Mouse (Mus musculus) heart, embryonic 10.5 days (tissue): ENCODE measurements around the gene Spp1. TPM values are rescaled to one million over a fixed set of nuclear protein-coding genes. Genes with fewer than 3 reads are reported as not detected.

Experiments
- DNase-seq: peaks from one replicate; pipeline ENCODE4 v3.0.0-alpha.2; 2017; ENCODE audit warnings: low spot score
- H3K27ac ChIP-seq: fragments of 300-500 bp; sonication (generic); 2 replicates; pipeline ENCODE4 v1.5.1; 2016; ENCODE audit warnings: mild to moderate bottlenecking
- H3K27me3 ChIP-seq: fragments of 300-500 bp; sonication (generic); 2 replicates; pipeline ENCODE4 v1.6.1; 2016; ENCODE audit warnings: mild to moderate bottlenecking; ENCODE audit not compliant: poor library complexity, insufficient read depth, severe bottlenecking
- H3K36me3 ChIP-seq: fragments of 300-500 bp; sonication (generic); 2 replicates; pipeline ENCODE4 v1.6.1; 2016; ENCODE audit warnings: mild to moderate bottlenecking, moderate library complexity
- H3K4me1 ChIP-seq: fragments of 300-500 bp; sonication (generic); 2 replicates; pipeline ENCODE4 v1.6.1; 2016; ENCODE audit warnings: mild to moderate bottlenecking
- H3K4me3 ChIP-seq: fragments of 300-500 bp; sonication (generic); 2 replicates; pipeline ENCODE4 v1.5.1; 2016; ENCODE audit warnings: mild to moderate bottlenecking, moderate library complexity
- H3K9me3 ChIP-seq: fragments of 300-500 bp; sonication (generic); 2 replicates; pipeline ENCODE4 v1.6.1; 2016; ENCODE audit warnings: mild to moderate bottlenecking, moderate library complexity
- WGBS: fragments of 180-500 bp; shearing (Covaris S2); methylation state at CpG from one replicate; pipeline ENCODE4 v1.1.7; 2016; 5-methylcytosine and 5-hydroxymethylcytosine counted together
- polyA plus RNA-seq: library from polyadenylated mRNA; unstranded; fragments of >200 nt; fragmentation: Nextera tagmentation; extraction: Ambion mirVana; gene quantifications from 2 replicates; pipeline ENCODE4 v1.2.1, GENCODE M21; 2016

The Spp1 gene
- 2.1 and 2.2 TPM in 2 replicates for polyA plus RNA-seq

DNA sequence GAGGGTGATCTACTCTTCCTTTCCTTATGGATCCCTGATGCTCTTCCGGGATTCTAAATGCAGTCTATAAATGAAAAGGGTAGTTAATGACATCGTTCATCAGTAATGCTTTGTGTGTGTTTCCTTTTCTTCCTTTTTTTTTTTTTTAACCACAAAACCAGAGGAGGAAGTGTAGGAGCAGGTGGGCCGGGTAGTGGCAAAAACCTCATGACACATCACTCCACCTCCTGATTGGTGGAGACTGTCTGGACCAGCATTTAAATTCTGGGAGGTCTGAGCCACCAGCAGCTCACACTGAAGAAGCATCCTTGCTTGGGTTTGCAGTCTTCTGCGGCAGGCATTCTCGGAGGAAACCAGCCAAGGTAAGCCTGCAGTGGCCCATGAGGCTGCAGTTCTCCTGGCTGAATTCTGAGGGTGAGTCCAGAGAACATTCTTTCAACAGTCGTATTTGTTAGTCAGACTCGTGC lies at the start of gene Spp1:
Spp1 (plus strand) TSS at position 284 of the 467 bp plus-strand sequence.
- WGBS: 63% methylated on average over 7 of the region's 7 CpGs
- no peaks in the 10 kb centered on the region for H3K9me3 ChIP-seq
- no peak for DNase-seq
- no peaks in the 10 kb centered on the region for H3K36me3 ChIP-seq
- no peak within 1 kb of the TSS for H3K27ac ChIP-seq
- no peak within 1 kb of the TSS for H3K4me3 ChIP-seq
- H3K4me1 ChIP-seq: no peaks in the 10 kb centered on the region
- no peaks in the 10 kb centered on the region for H3K27me3 ChIP-seq

DNA sequence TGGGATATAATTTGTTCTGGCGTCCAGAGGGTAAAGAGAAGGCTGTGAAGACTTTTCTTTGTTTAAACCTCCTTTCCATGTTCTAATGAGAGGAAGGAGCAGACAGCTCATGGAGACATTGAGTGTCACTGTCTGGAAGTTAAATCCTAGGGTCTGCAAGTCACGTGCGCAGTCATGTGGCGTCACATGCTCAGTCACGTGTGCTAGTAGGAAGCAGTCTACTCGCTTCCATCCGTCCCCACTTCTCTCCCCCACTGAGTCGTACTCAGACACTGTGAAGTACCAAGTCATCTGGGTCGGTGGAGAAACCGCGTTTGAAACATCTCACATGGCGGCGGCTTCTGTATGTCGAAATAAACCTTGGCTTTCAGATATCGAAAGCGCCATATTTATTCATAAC lies 49.4 kb upstream of the Spp1 start:
- Histone ChIP-seq H3K27me3 (no peaks in the 10 kb centered on the region), H3K9me3 (no peaks in the 10 kb centered on the region), H3K4me3 (no peak overlapping the region), H3K27ac (no peak overlapping the region), H3K36me3 (no peaks in the 10 kb centered on the region), H3K4me1 (no peaks in the 10 kb centered on the region)
- no peak for DNase-seq
- 92% methylated on average over 16 of the region's 16 CpGs for WGBS

GRCm38 (mm10) chr5:104386908-104387307 lies 48.0 kb upstream of the Spp1 start:
- Histone ChIP-seq H3K9me3 (no peaks in the 10 kb centered on the region), H3K27me3 (no peaks in the 10 kb centered on the region), H3K4me3 (no peak overlapping the region), H3K4me1 (no peaks in the 10 kb centered on the region), H3K36me3 (no peaks in the 10 kb centered on the region), H3K27ac (no peak overlapping the region)
- 80% methylated on average over 5 of the region's 5 CpGs for WGBS
- no peak for DNase-seq

GRCm38 (mm10) chr5:104390962-104391361 lies 44.0 kb upstream of the Spp1 start:
- H3K27ac ChIP-seq: no peak overlapping the region
- no peak for DNase-seq
- no peak overlapping the region for H3K4me3 ChIP-seq
- H3K27me3 ChIP-seq: no peaks in the 10 kb centered on the region
- H3K36me3 ChIP-seq: no peaks in the 10 kb centered on the region
- H3K9me3 ChIP-seq: no peaks in the 10 kb centered on the region
- no peaks in the 10 kb centered on the region for H3K4me1 ChIP-seq
- 74% methylated on average over 2 of the region's 2 CpGs for WGBS

DNA sequence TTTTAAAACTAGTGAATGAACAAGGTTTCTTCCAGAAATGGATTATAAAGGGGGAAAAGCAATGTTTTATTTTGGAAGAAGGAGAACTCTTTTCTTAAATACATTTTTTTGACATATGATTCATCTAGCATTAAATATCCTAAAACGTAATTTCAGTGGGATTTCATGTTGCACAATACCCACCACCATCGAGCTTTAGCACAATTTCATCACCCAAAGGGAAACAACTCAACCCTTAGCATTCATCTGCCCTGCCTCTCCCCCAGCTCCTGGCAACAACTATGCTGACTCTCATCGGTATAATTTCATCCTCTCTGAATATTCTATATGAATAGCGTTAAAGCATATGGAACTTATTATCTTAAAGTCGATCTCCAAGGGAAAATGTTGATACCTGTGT lies 42.1 kb upstream of the Spp1 start:
- no peak overlapping the region for H3K4me3 ChIP-seq
- no peaks in the 10 kb centered on the region for H3K9me3 ChIP-seq
- no peak for DNase-seq
- H3K4me1 ChIP-seq: no peaks in the 10 kb centered on the region
- WGBS: 78% methylated on average over 5 of the region's 5 CpGs
- no peak overlapping the region for H3K27ac ChIP-seq
- no peaks in the 10 kb centered on the region for H3K36me3 ChIP-seq
- no peaks in the 10 kb centered on the region for H3K27me3 ChIP-seq

DNA sequence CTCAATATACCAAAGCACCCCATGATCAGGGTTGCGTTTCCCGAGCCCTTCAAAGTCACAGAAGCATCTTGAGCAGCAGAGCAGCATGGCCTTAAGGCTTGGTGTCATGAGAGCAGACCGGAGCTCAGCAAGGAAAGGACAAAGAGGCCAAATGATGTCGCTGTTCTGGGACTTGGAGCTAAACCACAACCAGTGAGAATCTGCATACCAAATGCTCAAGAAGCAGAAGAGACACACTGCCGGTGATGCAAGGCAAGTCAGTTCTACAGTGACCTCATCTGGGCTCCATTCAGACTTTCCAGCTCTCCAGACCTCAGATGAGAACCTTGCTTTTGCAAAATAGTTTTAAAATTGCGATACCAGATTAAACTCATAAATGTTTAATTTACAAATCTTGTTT lies 38.6 kb upstream of the Spp1 start:
- WGBS: 71% methylated on average over 6 of the region's 6 CpGs
- no peak overlapping the region for H3K4me3 ChIP-seq
- H3K9me3 ChIP-seq: no peaks in the 10 kb centered on the region
- H3K27ac ChIP-seq: no peak overlapping the region
- no peaks in the 10 kb centered on the region for H3K4me1 ChIP-seq
- H3K27me3 ChIP-seq: no peaks in the 10 kb centered on the region
- no peak for DNase-seq
- no peaks in the 10 kb centered on the region for H3K36me3 ChIP-seq

- Histone ChIP-seq H3K36me3 (no peaks in the 10 kb centered on the region), H3K9me3 (no peaks in the 10 kb centered on the region), H3K27me3 (no peaks in the 10 kb centered on the region), H3K27ac (no peak overlapping the region), H3K4me3 (no peak overlapping the region), H3K4me1 (no peaks in the 10 kb centered on the region)
- no peak for DNase-seq
- WGBS: 62% methylated on average over 1 of the region's 1 CpGs
Measured at GRCm38 (mm10) chr5:104398001-104398400, 36.9 kb upstream of the Spp1 start.

DNA sequence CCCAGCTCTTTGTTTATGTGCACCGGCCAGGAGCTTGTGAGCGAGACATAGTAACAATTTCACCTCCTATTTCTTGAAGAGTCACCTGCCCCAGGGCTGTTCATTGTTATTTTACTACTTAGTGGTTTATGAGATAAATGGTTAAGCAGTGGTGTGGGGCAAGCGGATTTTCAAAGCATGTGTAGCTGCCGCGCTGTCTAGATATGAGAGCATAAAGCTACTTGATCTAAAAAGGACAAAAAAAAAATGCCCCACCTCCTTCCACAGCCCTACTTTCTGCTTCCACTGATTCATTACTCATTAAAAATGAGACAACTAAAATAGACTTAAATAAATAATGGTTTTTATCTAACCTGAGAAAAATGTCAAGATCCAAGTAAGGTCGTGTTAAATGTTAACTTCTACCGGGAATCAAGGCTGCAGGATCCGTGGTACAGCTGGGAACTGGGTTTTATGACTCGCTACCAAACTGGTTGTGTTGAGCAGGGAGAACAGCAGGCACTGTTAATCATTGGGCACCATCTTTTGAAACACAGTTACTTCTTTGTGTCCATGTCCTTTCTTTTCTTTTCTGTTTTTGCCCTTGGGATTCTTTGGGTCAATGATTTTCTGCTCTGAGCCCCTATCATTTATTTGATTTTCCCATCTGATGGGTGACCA lies 35.5 kb upstream of the Spp1 start:
- Histone ChIP-seq H3K36me3 (no peaks in the 10 kb centered on the region), H3K4me1 (no peaks in the 10 kb centered on the region), H3K27ac (no peak overlapping the region), H3K4me3 (no peak overlapping the region), H3K27me3 (no peaks in the 10 kb centered on the region), H3K9me3 (no peaks in the 10 kb centered on the region)
- DNase-seq: no peak
- 69% methylated on average over 9 of the region's 9 CpGs for WGBS

- no peak overlapping the region for H3K4me3 ChIP-seq
- H3K4me1 ChIP-seq: no peaks in the 10 kb centered on the region
- no peaks in the 10 kb centered on the region for H3K9me3 ChIP-seq
- 63% methylated on average over 1 of the region's 1 CpGs for whole genome bisulfite sequencing
- no peak overlapping the region for H3K27ac ChIP-seq
- H3K27me3 ChIP-seq: no peaks in the 10 kb centered on the region
- no peak for DNase-seq
- H3K36me3 ChIP-seq: no peaks in the 10 kb centered on the region
Measured at GRCm38 (mm10) chr5:104399970-104400369, 34.9 kb upstream of the Spp1 start.

- Histone ChIP-seq H3K9me3 (no peaks in the 10 kb centered on the region), H3K36me3 (no peaks in the 10 kb centered on the region), H3K4me3 (no peak overlapping the region), H3K27me3 (no peaks in the 10 kb centered on the region), H3K27ac (no peak overlapping the region), H3K4me1 (0 out of 2 replicates have a peak, but pooled peaks cover 3% of the 10 kb centered on the region)
- DNase-seq: no peak
- WGBS: 63% methylated on average over 3 of the region's 3 CpGs
Measured at GRCm38 (mm10) chr5:104402651-104403050, 32.3 kb upstream of the Spp1 start.

- Histone ChIP-seq H3K36me3 (no peaks in the 10 kb centered on the region), H3K9me3 (no peaks in the 10 kb centered on the region), H3K4me1 (0 out of 2 replicates have a peak, but pooled peaks cover 3% of the 10 kb centered on the region), H3K4me3 (no peak overlapping the region), H3K27ac (no peak overlapping the region), H3K27me3 (no peaks in the 10 kb centered on the region)
- 61% methylated on average over 3 of the region's 3 CpGs for WGBS
- no peak for DNase-seq
Measured at GRCm38 (mm10) chr5:104403351-104403750, 31.6 kb upstream of the Spp1 start.

DNA sequence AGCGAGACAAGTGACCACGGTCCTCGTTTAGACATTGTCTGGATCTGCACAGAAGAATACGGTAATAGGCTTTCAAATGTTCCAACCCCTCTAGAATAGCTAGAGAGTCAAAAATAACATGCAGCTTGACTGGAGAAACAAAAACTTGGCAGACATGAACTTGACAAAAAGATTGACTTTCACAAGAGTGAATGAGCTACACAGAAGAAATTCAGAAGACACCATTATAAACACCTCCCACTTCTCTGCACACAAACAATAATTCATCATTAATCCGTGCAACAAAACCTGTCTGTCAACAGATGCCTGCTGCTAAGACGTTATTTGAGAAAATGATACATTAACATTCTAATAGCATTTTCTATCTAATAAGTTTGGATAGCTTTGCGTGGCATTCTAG lies 30.4 kb upstream of the Spp1 start:
- Histone ChIP-seq H3K4me1 (0 out of 2 replicates have a peak, but pooled peaks cover 3% of the 10 kb centered on the region), H3K27ac (no peak overlapping the region), H3K4me3 (no peak overlapping the region), H3K27me3 (no peaks in the 10 kb centered on the region), H3K9me3 (no peaks in the 10 kb centered on the region), H3K36me3 (no peaks in the 10 kb centered on the region)
- 87% methylated on average over 7 of the region's 7 CpGs for WGBS
- DNase-seq: no peak

GRCm38 (mm10) chr5:104405051-104405450 lies 29.9 kb upstream of the Spp1 start:
- 77% methylated on average over 3 of the region's 3 CpGs for WGBS
- no peaks in the 10 kb centered on the region for H3K27me3 ChIP-seq
- no peak overlapping the region for H3K27ac ChIP-seq
- no peaks in the 10 kb centered on the region for H3K9me3 ChIP-seq
- H3K36me3 ChIP-seq: no peaks in the 10 kb centered on the region
- H3K4me3 ChIP-seq: no peak overlapping the region
- no peak for DNase-seq
- 0 out of 2 replicates have a peak, but pooled peaks cover 3% of the 10 kb centered on the region for H3K4me1 ChIP-seq

DNA sequence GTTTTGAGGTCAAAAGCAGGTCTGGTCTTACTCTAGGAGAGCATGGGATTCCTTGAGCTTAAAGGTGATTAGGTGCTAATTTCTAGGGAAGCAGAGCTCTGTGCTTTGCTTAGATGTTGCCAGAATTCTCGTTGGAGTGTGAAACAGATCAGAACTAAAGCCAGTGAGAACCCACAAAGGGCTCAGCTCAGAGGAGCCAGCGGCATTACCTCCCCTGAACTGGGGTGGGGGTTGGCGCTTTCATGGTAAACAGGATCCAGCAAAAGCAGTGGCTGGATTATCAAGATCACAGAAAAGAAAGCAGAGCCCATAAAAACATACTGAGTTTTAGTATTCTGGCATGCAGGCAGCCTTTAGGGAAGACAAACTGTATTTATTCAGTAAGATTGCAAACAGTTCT lies 28.2 kb upstream of the Spp1 start:
- Histone ChIP-seq H3K4me3 (no peak overlapping the region), H3K4me1 (0 out of 2 replicates have a peak, but pooled peaks cover 3% of the 10 kb centered on the region), H3K9me3 (no peaks in the 10 kb centered on the region), H3K27ac (no peak overlapping the region), H3K27me3 (no peaks in the 10 kb centered on the region), H3K36me3 (no peaks in the 10 kb centered on the region)
- no peak for DNase-seq
- 22% methylated on average over 3 of the region's 3 CpGs for WGBS
